Mouse (Mus musculus): ENCODE results near the gene 4930544G11Rik.

Gene 4930544G11Rik

DNA sequence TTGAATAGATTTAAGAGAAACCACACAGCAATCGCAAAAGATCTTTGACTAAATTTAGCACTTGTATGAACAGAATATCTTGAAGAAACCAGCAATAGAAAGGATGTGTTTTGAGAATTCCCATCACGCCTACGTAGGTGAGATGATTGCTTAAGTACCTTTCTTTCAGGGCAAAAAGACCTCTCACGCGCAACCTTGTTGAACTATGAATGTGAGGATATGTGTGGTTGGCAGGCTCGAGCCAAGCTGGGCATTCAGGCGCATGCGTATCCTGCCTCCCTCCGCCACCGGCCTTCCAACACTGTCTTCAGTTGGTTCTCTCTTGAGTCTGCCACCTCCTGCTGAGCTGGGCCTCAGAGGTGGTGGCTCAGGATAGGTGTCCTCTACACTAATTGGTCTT, at the start of gene 4930544G11Rik:
TSS of gene 4930544G11Rik (plus strand) at position 301 of the 400 bp plus-strand sequence.
- DNase-seq (ENCODE audit: low spot score) = no peak

DNA sequence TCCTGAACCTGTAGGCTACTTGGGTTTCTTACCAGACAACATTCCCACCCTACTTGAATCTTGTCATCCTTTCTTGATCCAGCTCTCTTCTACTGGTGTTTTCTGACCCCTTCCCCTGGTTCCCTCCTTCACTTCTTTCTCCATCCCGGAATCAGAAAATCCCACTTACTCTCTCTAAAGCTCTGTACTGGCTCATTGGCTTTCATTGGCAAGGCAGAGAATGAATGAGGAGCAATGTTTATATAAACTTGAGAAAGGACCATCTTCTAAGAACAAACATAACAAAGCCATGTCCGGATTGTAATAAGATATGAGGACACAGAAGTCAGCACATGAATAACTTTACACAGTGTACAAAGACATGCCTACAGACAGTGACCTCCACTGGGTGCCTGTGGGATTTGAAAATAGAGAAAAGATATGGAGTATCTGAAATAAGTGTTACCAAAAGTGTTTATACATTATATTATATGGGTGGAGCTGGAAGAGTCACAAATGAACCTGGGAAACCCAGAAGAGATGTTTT, 45.7 kb upstream of the 4930544G11Rik start:
- DNase-seq (ENCODE audit: low spot score) = no peak

GRCm38 (mm10) chr6:65915421-65915820, 37.0 kb upstream of the 4930544G11Rik start:
- DNase-seq (ENCODE audit: low spot score) = no peak

DNA sequence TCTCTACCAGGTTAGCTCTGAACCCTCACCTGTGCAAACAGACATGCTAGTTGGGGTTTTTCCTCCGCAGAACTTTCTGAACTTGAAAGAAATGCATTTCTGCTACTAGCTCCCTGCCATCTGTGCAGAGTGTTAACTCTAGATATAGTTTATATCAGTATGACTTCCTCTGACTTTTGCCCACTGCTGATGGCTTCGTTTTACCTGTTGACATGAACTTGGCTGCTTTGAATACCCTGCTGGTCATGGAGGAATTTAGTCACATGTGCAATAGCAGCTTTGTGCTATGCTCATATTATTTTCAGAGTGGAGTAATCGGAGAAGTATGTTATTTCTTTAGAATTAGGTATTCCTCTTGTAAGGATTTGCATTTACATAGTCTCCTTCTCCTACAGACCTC, 30.7 kb upstream of the 4930544G11Rik start:
- no peak for DNase-seq (ENCODE audit: low spot score)

- DNase-seq (ENCODE audit: low spot score) = no peak
Observed at GRCm38 (mm10) chr6:65923501-65924084, 28.8 kb upstream of the 4930544G11Rik start.

GRCm38 (mm10) chr6:65925737-65926333, 26.6 kb upstream of the 4930544G11Rik start:
- no peak for DNase-seq (ENCODE audit: low spot score)

GRCm38 (mm10) chr6:65930523-65930922, 21.9 kb upstream of the 4930544G11Rik start:
- DNase-seq (ENCODE audit: low spot score) = no peak

- DNase-seq (ENCODE audit: low spot score) = no peak
Observed at GRCm38 (mm10) chr6:65932776-65933175, 19.6 kb upstream of the 4930544G11Rik start.

- DNase-seq (ENCODE audit: low spot score) = no peak
Observed at GRCm38 (mm10) chr6:65933177-65933576, 19.2 kb upstream of the 4930544G11Rik start.

DNA sequence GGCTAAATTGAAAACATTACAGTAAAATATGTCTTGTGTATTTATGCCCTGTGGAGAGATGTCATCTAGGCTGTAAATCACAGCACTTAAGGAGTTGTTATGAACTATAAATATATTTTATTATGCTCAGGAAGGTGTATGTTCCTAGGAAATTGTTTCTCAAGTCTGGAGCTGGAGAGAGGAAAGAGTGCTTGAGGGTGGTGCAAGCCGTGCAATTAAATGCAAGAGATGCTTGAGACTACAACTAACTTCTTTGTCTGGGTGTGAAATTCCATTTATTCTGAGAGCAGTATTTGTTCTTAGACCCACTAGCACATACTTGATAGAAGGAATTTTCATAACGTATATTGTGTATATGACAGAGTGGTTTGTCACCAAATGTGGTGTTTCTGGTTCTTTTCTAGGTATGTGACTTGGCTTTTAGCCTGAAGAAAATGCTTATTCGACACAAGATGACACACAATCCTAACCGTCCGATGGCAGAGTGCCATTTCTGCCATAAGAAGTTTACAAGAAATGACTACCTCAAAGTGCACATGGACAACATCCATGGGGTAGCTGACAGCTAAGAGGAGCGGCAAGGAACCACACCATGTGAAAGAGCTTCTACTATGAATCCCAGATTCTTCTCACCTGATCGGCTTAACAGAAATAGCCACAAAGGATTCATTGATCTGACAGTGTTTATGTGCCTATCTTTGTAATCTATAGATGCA, 16.7 kb upstream of the 4930544G11Rik start:
- no peak for DNase-seq (ENCODE audit: low spot score)

- DNase-seq (ENCODE audit: low spot score) = no peak
Observed at GRCm38 (mm10) chr6:65950492-65950891, 1.9 kb upstream of the 4930544G11Rik start.

DNA sequence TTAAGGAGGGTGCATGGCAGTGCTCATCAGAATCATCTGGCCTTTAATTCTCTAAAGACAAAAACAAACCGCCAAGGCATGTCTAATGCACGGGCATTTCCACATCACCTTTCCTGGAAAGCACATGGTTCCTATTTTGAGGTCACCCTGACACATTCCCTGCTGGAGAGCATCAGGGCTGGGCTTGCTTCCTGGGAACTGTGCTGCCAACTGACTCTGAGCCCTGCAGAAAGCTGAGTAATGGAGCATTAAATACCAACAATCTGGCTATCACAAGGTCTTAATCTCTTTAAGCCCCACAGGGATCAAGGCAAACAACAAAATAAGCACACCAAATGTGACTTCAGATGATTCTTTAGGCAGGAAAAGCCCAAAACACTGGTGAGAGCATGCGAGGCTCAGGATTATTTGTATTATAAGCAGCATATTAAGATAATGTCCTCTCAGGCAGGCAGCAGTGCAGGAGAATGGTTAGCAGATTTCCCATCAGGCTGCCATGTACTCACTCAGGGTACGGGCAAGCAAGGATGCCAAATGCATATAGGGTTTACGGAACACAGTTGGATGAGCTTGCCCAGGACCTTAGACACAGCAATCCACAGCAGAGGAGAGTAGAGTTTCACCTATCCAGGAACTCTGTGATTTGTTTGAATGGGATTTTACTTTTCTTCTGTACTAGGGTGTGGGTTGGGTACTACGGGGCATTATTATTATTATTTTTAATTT, 17.1 kb downstream of the 4930544G11Rik start:
- DNase-seq (ENCODE audit: low spot score) = no peak

DNA sequence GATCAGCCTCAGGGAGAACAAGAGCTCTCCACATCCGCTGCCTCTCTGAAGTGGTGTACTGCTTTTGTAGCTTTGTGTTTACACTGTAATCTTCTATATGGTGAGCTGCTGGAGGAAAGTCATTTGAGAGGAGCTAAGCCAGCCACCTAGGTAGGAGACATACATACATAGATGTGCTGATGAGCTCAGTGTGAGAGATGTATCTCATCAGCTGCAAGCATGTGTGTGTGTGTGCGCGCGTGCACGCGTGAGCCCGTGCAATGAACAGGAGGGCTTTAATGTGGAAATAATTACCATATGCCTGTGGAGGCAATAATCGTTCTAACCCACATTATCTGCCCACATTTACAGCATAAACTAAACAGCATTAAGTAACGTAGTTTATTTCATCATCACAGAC, 18.0 kb downstream of the 4930544G11Rik start:
- DNase-seq (ENCODE audit: low spot score) = no peak

GRCm38 (mm10) chr6:65992081-65992480, 39.7 kb downstream of the 4930544G11Rik start:
- DNase-seq (ENCODE audit: low spot score) = no peak

- no peak for DNase-seq (ENCODE audit: low spot score)
Observed at GRCm38 (mm10) chr6:65998343-65998742, 45.9 kb downstream of the 4930544G11Rik start.

All from ovary, postnatal 14 days (tissue).